Mouse (Mus musculus) ovary, postnatal 36 days (tissue): ENCODE results near the gene Traf4.
"Not testable (repeated sequence)": the region's sequence is repeated elsewhere in the genome, so short reads cannot be mapped to it uniquely, and the experiment has no call there.

Source experiments
- DNase-seq: peaks from one replicate; pipeline ENCODE4 v3.0.0; 2022; ENCODE audit warnings: low spot score, mixed read lengths

The Traf4 gene

DNA sequence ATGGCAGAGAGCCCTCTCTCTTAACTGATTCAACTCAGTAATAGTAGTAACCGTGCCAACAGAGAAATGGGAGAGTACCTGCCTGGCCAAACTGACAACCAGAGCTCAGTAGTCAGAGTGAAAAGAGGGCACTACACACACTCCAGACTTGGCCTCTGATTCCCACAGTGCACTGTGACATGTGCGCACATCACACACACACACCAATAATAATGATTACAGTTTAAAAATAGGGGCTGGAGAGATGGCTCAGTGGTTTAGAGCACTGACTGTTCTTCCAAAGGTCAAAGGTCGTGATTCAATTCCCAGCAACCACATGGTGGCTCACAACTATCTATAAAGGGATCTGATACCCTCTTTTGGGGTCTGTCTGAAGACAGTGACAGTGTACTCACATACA is 27.4 kb downstream of the Traf4 start:
- no peak for DNase-seq

GRCm38 (mm10) chr11:78137584-78137983 is 27.8 kb downstream of the Traf4 start:
- DNase-seq = no peak

DNA sequence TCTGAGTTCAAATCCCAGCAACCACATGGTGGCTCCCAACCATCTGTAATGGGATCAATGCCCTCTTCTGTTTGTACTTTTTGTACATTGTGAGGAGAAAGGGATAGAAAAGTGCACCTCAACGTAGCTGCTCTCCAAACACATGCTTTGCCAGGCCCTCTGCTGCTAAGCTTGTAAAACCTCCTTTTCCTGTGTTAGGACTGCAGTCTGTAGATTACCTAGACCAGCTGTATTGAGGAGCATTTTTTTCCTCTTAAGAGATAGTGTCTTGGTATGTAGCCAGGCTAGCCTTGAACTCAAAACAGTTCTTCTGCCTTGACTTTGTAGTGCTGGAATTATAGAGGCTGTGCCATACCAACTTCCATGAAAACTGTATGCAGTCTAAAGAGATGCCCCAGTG is 29.3 kb downstream of the Traf4 start:
- no peak for DNase-seq

- DNase-seq = not testable (repeated sequence)
Observed at GRCm38 (mm10) chr11:78135314-78135713, 30.1 kb downstream of the Traf4 start.

GRCm38 (mm10) chr11:78134344-78134743 is 31.0 kb downstream of the Traf4 start:
- no peak for DNase-seq

DNA sequence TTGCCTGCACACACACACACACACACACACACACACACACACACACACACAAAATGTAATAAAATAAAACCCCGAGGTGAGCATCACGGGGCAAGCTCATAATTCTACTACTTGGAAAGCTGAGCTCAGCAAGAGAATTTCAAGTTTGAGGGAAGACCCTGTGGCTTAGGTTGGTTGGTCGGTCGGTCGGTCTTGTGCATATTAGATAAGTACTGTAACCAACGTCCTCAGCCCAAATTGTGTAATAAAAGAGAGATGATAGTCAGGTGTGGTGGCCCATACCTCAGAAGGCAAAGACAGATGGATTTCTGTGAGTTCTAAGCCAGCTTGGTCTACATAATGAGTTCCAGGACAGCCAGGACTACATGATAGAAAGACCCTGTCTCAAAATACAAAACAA is 31.5 kb downstream of the Traf4 start:
- DNase-seq = no peak

- no peak for DNase-seq
Observed at GRCm38 (mm10) chr11:78129458-78129857, 35.9 kb downstream of the Traf4 start.

- no peak for DNase-seq
Observed at GRCm38 (mm10) chr11:78126739-78127138, 38.6 kb downstream of the Traf4 start.

DNA sequence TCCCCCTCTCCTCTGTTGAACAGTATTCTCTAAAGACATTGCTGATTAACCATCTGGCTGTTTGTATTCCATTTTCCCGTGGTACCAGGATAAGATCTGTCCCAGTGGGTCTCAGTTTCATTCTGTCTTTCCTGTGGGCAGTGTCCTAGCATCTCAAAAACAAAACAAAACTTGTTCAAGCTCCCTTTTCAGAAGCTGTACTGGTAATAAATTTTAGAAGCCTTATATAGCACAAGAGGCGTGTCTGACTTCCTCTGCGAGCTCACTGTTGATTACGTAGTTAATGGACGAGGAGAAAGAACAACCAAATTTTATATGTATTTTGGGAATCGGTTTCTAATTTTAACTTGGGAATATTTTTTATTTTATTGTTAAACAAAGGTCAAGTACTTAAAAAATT is 39.7 kb downstream of the Traf4 start:
- no peak for DNase-seq

- no peak for DNase-seq
Observed at GRCm38 (mm10) chr11:78123782-78124181, 41.6 kb downstream of the Traf4 start.

- DNase-seq = no peak
Observed at GRCm38 (mm10) chr11:78122815-78123214, 42.6 kb downstream of the Traf4 start.

GRCm38 (mm10) chr11:78121176-78121575 is 44.2 kb downstream of the Traf4 start:
- DNase-seq = no peak

DNA sequence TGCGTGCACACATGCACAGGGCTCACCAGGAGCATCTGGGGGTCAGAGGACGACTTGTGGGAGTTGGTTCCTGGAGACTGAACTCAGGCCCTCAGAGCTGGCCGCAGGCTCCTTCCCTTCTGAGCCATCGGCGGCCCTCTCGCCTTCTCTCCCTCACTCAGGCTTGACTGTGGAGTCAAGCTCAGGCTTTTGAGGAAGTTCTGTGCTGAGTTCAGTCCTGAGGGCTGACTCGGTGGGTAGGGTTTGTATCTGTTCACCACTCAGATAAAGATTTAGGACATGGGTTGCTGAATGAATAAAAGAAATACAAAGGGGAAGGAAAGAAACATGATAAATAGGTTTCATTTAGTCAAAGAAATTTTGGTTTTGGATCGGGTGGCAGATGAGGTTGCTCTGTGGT is 45.5 kb downstream of the Traf4 start:
- no peak for DNase-seq

GRCm38 (mm10) chr11:78118467-78118866 is 46.9 kb downstream of the Traf4 start:
- no peak for DNase-seq

DNA sequence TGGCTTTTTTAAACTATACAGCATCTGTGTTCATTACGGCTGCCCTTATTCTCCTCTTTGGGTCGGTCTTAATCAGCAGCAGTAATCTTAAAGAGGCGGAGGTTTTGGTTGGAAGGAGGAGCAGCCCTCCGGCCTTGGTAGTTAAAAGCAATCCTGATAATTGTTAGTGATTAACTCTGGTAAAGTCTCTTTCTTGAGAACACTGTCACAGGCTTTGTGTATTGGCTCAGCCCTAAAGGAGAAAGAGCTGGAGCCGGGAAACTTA is 49.3 kb downstream of the Traf4 start:
- no peak for DNase-seq

DNA sequence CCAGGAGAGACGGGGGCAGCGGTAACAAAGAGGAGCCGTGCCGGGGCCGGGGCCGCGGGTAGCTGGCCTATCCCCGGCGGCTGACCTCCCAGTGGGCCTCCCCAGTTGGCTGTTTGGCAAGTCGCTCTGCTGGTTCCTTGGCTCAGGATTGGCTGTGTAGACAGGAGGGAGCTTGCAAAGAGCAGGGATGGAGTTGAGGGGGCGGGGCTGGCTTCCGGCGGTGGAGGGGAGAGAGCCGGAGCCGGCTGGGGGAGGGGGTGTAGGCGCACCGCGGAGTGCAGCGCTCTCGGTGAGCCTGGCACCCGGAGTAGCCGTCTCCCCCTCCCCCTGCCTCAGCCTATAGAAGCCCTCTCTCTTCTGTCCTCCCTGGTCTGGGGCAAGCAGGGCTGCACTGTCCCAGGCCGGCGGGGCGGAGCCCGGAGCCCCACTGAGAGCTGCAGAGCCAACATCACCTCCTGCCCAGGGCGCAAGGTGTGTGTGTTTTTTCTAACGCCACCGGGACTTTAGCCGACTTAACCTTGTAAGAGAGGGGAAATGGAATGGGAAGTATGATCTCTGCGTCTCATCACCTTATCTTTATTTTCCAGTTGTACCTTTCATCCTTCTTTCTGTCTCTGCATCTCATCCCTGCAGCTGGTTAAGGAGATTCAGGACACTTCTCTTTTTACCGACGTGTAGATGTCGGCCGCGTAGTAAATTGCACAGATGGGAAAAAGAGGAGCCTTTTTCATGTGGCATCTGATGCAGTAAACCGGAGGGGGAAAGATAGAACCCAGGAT is 49.8 kb downstream of the Traf4 start:
- DNase-seq = peak; percentile 94

DNA sequence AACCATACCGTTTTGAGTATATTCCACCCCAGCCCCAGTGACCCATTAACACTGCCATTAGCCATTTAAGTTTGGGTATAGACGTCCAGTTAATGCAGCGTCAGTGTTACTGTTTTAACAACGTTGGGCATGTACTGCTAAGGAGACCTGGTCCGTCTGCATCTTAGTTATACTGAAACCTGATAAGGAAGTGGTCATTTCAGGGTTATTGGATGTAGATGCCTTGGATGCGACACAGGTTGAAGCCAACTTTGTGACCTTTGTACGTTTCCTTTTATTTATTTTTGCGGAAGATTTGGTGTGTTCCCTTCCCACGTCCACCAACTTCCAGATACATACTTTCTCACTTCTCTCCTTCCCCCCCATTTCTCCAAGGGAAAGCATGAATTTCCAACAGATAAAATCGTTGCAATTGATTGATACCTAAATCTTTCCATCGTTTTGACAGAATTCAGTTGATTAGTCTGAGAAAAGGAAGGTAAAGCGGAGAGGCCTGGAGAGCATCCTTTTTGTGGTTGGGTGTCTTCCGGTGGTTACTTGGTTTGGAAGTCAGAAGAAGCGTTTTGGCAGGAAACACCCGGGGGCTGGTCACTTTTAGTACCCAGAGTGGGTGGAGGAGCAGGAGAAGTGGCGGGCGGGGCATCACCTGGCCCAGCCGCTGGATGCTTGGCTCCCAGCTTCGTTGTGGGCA is 50.6 kb downstream of the Traf4 start:
- DNase-seq = no peak

GRCm38 (mm10) chr11:78113616-78114015 is 51.8 kb downstream of the Traf4 start:
- no peak for DNase-seq
